In the genomic region with DNA sequence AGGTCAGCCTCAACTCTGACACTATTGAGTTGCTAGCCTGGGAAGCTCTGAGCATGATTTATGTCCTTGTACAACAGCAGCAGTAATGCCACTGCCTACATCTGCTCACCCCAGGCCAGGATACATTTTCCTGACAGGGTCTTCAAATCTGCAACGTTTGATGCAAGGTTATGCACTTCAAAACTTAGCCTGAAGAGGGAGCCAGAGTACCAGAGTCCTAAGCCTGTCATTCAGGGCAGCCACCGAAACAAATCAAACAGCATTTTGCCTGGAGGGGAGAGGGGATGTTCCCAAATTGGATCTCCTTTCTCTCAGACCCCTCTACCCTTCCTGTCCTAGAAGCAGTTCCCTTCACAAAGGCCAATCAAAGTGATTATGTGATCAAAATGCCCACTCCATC, we compare ENCODE assay signal across 8 mouse cellular contexts. TPM values are rescaled to one million over a fixed set of nuclear protein-coding genes. Genes with fewer than 3 reads are reported as not detected.
DNase-seq lines count a peak whose midpoint lies in the region; ATAC-seq and TF ChIP-seq lines count a peak whose summit lies in the region.

No protein-coding gene starts in this region.

- no peak for TF ChIP-seq POLR2A in thymus, adult 2 months (IDR thresholded peaks at IDR 0.05; ENCODE audit: control insufficient read depth, extremely low read depth, insufficient read depth, low read length, poor library complexity)

- no peak overlapping the region for H3K4me2 ChIP-seq in hindbrain, embryonic 11.5 days (replicated peaks; ENCODE audit: low read depth, low read length)

- 8% methylated on average over 2 of the region's 2 CpGs for WGBS in thymus, adult 2 months
- WGBS in hindbrain, embryonic 11.5 days = 11% methylated on average over 2 of the region's 2 CpGs

- no peaks in the 10 kb centered on the region for H3K27me3 ChIP-seq in thymus, adult 2 months (ENCODE audit: control insufficient read depth, insufficient read depth, low read length)
- no peaks in the 10 kb centered on the region for H3K27me3 ChIP-seq in hindbrain, embryonic 11.5 days (ENCODE audit: control insufficient read depth, insufficient read depth, low read length)

- peak; percentile 50 for TF ChIP-seq CTCF in gastrocnemius, adult 2 months (IDR thresholded peaks at IDR 0.05)
- no peak for TF ChIP-seq CTCF in thymus, adult 2 months (IDR thresholded peaks at IDR 0.05; ENCODE audit: borderline replicate concordance, control insufficient read depth, extremely low read depth, insufficient read depth, low read length, poor library complexity)

- intact Hi-C loops in gastrocnemius, adult 2 months (cut with DNase I) = no loop called here

- no peaks in the 10 kb centered on the region for H3K9me3 ChIP-seq in hindbrain, embryonic 11.5 days (ENCODE audit: control insufficient read depth, low read length)

- no peak overlapping the region for H3K4me3 ChIP-seq in gastrocnemius, adult 2 months
- H3K4me3 ChIP-seq in thymus, adult 2 months (ENCODE audit: control insufficient read depth, insufficient read depth, low read length) = no peak overlapping the region
- H3K4me3 ChIP-seq in hindbrain, embryonic 11.5 days (ENCODE audit: low read depth, low read length) = no peak overlapping the region

- H3K9ac ChIP-seq in hindbrain, embryonic 11.5 days (ENCODE audit: low read depth, low read length) = no peak overlapping the region

- peak; percentile 67 for ATAC-seq in hindbrain, embryonic 11.5 days (ENCODE audit: low FRiP score)
- ATAC-seq in inflammation-experienced regulatory T-cells, adult 6 months = no peak

- no peaks in the 10 kb centered on the region for H3K4me1 ChIP-seq in thymus, adult 2 months (replicated peaks; ENCODE audit: control insufficient read depth, insufficient read depth, low read length)
- no peaks in the 10 kb centered on the region for H3K4me1 ChIP-seq in hindbrain, embryonic 11.5 days (replicated peaks; ENCODE audit: control insufficient read depth, insufficient read depth, low read length)

- DNase-seq in gastrocnemius, adult 2 months = no peak
- DNase-seq in gastrocnemius, adult 8-10 months (ENCODE audit: low spot score in 2 of 2) = no peak
- DNase-seq in thymus, adult 2 months = peak; percentile 6
- DNase-seq in thymus, adult 18-20 months = no peak
- peak; percentile 80 for DNase-seq in hindbrain, embryonic 11.5 days (ENCODE audit: low spot score)
- DNase-seq in lung, postnatal 14 days = peak; percentile 42
- peak; percentile 44 for DNase-seq in testis, postnatal 10 days (ENCODE audit: low spot score)

- no peak overlapping the region for H3K27ac ChIP-seq in gastrocnemius, adult 2 months
- H3K27ac ChIP-seq in thymus, adult 2 months (ENCODE audit: control insufficient read depth, insufficient read depth, low read length) = no peak overlapping the region
- no peak overlapping the region for H3K27ac ChIP-seq in hindbrain, embryonic 11.5 days (ENCODE audit: low read depth, low read length)

- no peaks in the 10 kb centered on the region for H3K36me3 ChIP-seq in thymus, adult 2 months (ENCODE audit: control insufficient read depth, insufficient read depth, low read length)
- H3K36me3 ChIP-seq in hindbrain, embryonic 11.5 days (ENCODE audit: control insufficient read depth, insufficient read depth, low read length) = no peaks in the 10 kb centered on the region

RNA-seq across cellular contexts. Expression of gene Crnn, which starts 30.1 kb away (rescaled TPM):
- total RNA-seq in gastrocnemius, adult 2 months (2021) = not detected
- total RNA-seq in gastrocnemius, adult 8-10 months (2022) = not detected
- polyA plus RNA-seq in thymus, adult 2 months (2012; rRNA removed) = 0.36 and 0.49 TPM in 2 replicates
- polyA plus RNA-seq in hindbrain, embryonic 11.5 days (2014; fragmentation: Nextera tagmentation; extraction: Ambion mirVana) = not detected in 2 replicates
- polyA plus RNA-seq in inflammation-experienced regulatory T-cells, adult 6 months (2017; shearing (Covaris generic)) = not detected

RNA-seq across cellular contexts. Expression of gene Gm4858, which starts 45.9 kb away (rescaled TPM):
- not detected for total RNA-seq in gastrocnemius, adult 2 months (2021)
- not detected for total RNA-seq in gastrocnemius, adult 8-10 months (2022)
- polyA plus RNA-seq in thymus, adult 2 months (2012; rRNA removed) = 0.13 TPM in 1 of 2 replicates, not detected in the other
- polyA plus RNA-seq in hindbrain, embryonic 11.5 days (2014; fragmentation: Nextera tagmentation; extraction: Ambion mirVana) = not detected in 2 replicates
- not detected for polyA plus RNA-seq in inflammation-experienced regulatory T-cells, adult 6 months (2017; shearing (Covaris generic))

Comparison
In these comparisons a context has a peak if more than half of its experiments do, and no peak if none do; other contexts are left out.
1. DNase-seq: peak in thymus, adult 2 months (single experiment), hindbrain, embryonic 11.5 days (single experiment), lung, postnatal 14 days (single experiment) and testis, postnatal 10 days (single experiment); none in gastrocnemius, adult 2 months (single experiment), gastrocnemius, adult 8-10 months (0 of 2) and thymus, adult 18-20 months (0 of 2).